ENCODE assay signal across 19 mouse cellular contexts in genomic region chr7:121962571-121962959, GRCm38 (mm10).
"Had no signal": no experiment of that assay in that cellular context is flagged by ENCODE, and none has a peak within 500 bp of the region (broad histone marks: within the 10 kb centered on the region; RNA-seq: fewer than 3 reads in every experiment).

No protein-coding gene starts in this region.

- H3K9me3 ChIP-seq: liver, embryonic 15.5 days; lung, embryonic 15.5 days; midbrain, embryonic 10.5 days; midbrain, embryonic 12.5 days; neural tube, embryonic 12.5 days had no signal

- H3K27ac ChIP-seq: liver, embryonic 15.5 days; lung, embryonic 15.5 days; macrophage; midbrain, embryonic 10.5 days; midbrain, embryonic 12.5 days; neural tube, embryonic 12.5 days had no signal

- ATAC-seq: liver, postnatal 0 days; lung, postnatal 0 days; midbrain, embryonic 16.5 days had no signal

- DNase-seq: liver, postnatal 0 days; lung, adult 2 months; lung, postnatal 14 days; lung, postnatal 36 days; midbrain, embryonic 14.5 days; right cerebral cortex, postnatal 14 days; right cerebral cortex, postnatal 4 days; spleen, adult 18-20 months; thymus, adult 18-20 months; thymus, postnatal 25 days; thymus, postnatal 4 days had no signal

- H3K4me2 ChIP-seq: liver, embryonic 15.5 days; lung, embryonic 15.5 days; midbrain, embryonic 12.5 days; neural tube, embryonic 12.5 days had no signal

- H3K9ac ChIP-seq: liver, embryonic 15.5 days; liver, postnatal 0 days; lung, embryonic 15.5 days; midbrain, embryonic 12.5 days; neural tube, embryonic 12.5 days had no signal

- H3K4me3 ChIP-seq: liver, embryonic 15.5 days; lung, embryonic 15.5 days; midbrain, embryonic 10.5 days; midbrain, embryonic 12.5 days; neural tube, embryonic 12.5 days had no signal

- H3K4me1 ChIP-seq: lung, embryonic 15.5 days; midbrain, embryonic 10.5 days; midbrain, embryonic 12.5 days; neural tube, embryonic 12.5 days had no signal

- H3K27me3 ChIP-seq: liver, embryonic 15.5 days; lung, embryonic 15.5 days; midbrain, embryonic 12.5 days; neural tube, embryonic 12.5 days had no signal
